Mouse (Mus musculus) megakaryocyte, embryonic 14.5 days (primary cell): ENCODE results near the gene Camkv.

ENCODE experiments used
- FLI1 ChIP-seq: IDR thresholded peaks from 2 replicates; pipeline ENCODE4 v1.6.1; 2012; ENCODE audit warnings: low read length, inconsistent platforms, mixed read lengths
- GATA1 ChIP-seq: IDR thresholded peaks from 3 replicates; pipeline ENCODE4 v1.6.1; 2012; ENCODE audit warnings: mixed read lengths, low read length, inconsistent platforms, borderline replicate concordance

DNA sequence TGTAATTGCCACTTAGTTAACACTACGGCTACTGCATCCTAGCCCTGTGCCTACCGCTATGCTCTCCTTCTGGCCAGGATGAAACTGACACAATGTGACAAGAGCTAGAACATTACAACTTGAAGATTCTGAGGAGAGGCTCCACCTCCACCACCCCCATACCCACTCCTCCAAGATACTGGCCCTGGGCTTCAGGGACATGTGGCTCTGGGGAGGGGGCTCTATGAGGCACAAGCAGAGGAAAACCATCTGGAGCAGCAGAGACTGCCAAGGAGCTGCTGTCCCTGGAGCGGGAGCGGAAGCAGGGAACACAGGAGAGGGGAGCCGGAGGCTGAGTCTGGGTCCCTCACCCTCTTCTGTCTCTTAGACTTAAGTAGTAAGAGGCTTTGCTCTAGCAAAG is 7.7 kb upstream of the Camkv start:
- TF ChIP-seq GATA1 (no peak), FLI1 (no peak)
